Mouse (Mus musculus) bone marrow macrophage, adult 2 months (primary cell): ENCODE measurements around the gene Dppa5a.

Experiments used
- CTCF ChIP-seq: IDR thresholded peaks from 2 replicates; pipeline ENCODE4 v1.5.1; 2012; ENCODE audit warnings: low read depth, mild to moderate bottlenecking, low read length, moderate library complexity
- POLR2A ChIP-seq: IDR thresholded peaks from 2 replicates; pipeline ENCODE4 v1.6.1; 2012; ENCODE audit warnings: mild to moderate bottlenecking, low read depth, low read length, borderline replicate concordance

DNA sequence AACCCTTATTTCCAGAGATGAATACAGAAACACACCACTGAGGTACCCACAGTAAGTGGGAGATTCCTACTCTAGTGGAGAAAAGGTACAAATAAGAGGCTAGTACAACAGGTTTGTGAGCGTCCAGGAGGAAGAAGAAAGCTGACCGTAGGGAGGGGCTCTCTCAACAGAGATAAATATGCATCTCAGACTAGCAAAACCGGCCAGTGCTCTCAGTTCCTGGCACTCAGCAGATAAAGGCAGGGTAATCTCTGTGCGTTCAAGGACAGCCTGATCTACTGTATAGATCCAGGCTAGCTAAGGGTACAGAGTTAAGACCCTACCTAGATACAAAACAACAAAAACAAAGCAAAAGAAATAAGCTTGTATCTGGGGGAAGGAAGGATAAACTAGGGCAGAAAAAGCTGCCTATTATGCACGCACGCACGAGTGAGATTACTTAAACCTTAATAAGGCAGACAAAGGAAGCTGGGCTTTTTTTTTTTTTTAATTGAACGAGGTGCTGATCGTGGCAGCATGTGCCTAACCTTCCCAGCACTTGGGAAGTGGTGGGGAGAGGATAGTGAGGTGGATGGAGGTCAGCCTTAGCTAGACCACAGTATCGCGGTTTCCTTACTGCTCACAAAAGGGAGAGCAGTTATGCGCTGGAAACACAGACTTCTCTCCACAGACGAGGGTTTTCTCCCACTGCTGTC, 2.0 kb downstream of the Dppa5a start:
- TF ChIP-seq POLR2A (no peak), CTCF (no peak)
